Mouse (Mus musculus) MEL (cell line): Measurements from ENCODE around the gene Masp1.

ENCODE experiments used
- CTCF ChIP-seq, 3 experiments: IDR thresholded peaks in 2 of 3; conservative IDR thresholded peaks in 1 of 3; 2 replicates each; pipeline ENCODE4 v1.5.1; 2011 to 2012; ENCODE audit warnings: low read length in 3 of 3, low read depth in 2 of 3, mild to moderate bottlenecking in 2 of 3, improper control_type of control experiment in 1 of 3, inconsistent platforms in 1 of 3, mixed read lengths in 1 of 3, moderate library complexity in 1 of 3; ENCODE audit not compliant: control insufficient read depth in 1 of 3, insufficient read depth in 1 of 3, poor library complexity in 1 of 3, severe bottlenecking in 1 of 3
- E2F4 ChIP-seq: IDR thresholded peaks from 2 replicates; pipeline ENCODE4 v1.6.1; 2011; ENCODE audit warnings: low read depth, low read length, improper control_type of control experiment, borderline replicate concordance
- EP300 ChIP-seq, 2 experiments: IDR thresholded peaks; 2 replicates each; pipeline ENCODE4 v1.6.1; 2011; ENCODE audit warnings: improper control_type of control experiment in 2 of 2, low read length in 2 of 2, low read depth in 1 of 2, mild to moderate bottlenecking in 1 of 2
- HCFC1 ChIP-seq: IDR thresholded peaks from 2 replicates; pipeline ENCODE4 v1.6.1; 2012; ENCODE audit warnings: low read depth, mild to moderate bottlenecking, inconsistent platforms, low read length, improper control_type of control experiment, moderate library complexity
- MXI1 ChIP-seq: IDR thresholded peaks from 2 replicates; pipeline ENCODE4 v1.6.1; 2011; ENCODE audit warnings: mild to moderate bottlenecking, low read depth, low read length, improper control_type of control experiment
- MYB ChIP-seq: IDR thresholded peaks from 2 replicates; pipeline ENCODE4 v1.6.1; 2011; ENCODE audit warnings: mild to moderate bottlenecking, low read depth, low read length, improper control_type of control experiment
- MYC ChIP-seq: IDR thresholded peaks from 2 replicates; pipeline ENCODE4 v1.6.1; 2011; ENCODE audit warnings: low read depth, mild to moderate bottlenecking, low read length, improper control_type of control experiment, moderate library complexity
- POLR2A ChIP-seq, 2 experiments: IDR thresholded peaks; 2 replicates each; pipeline ENCODE4 v1.6.1; 2011 to 2012; ENCODE audit warnings: low read length in 2 of 2, mild to moderate bottlenecking in 2 of 2, control low read depth in 1 of 2, improper control_type of control experiment in 1 of 2, low read depth in 1 of 2, moderate library complexity in 1 of 2; ENCODE audit not compliant: control insufficient read depth in 1 of 2, insufficient read depth in 1 of 2, poor library complexity in 1 of 2
- TBP ChIP-seq: IDR thresholded peaks from 2 replicates; pipeline ENCODE4 v1.8.0; 2011; ENCODE audit warnings: low read depth, low read length, improper control_type of control experiment
- UBTF ChIP-seq: IDR thresholded peaks from 2 replicates; pipeline ENCODE4 v1.6.1; 2012; ENCODE audit warnings: low read depth, mild to moderate bottlenecking, inconsistent platforms, low read length, improper control_type of control experiment, moderate library complexity, borderline replicate concordance; ENCODE audit not compliant: insufficient read depth
- USF1 ChIP-seq: IDR thresholded peaks from 2 replicates; pipeline ENCODE4 v1.6.1; 2014; ENCODE audit warnings: low read depth, mild to moderate bottlenecking, inconsistent platforms, low read length, improper control_type of control experiment, moderate library complexity

DNA sequence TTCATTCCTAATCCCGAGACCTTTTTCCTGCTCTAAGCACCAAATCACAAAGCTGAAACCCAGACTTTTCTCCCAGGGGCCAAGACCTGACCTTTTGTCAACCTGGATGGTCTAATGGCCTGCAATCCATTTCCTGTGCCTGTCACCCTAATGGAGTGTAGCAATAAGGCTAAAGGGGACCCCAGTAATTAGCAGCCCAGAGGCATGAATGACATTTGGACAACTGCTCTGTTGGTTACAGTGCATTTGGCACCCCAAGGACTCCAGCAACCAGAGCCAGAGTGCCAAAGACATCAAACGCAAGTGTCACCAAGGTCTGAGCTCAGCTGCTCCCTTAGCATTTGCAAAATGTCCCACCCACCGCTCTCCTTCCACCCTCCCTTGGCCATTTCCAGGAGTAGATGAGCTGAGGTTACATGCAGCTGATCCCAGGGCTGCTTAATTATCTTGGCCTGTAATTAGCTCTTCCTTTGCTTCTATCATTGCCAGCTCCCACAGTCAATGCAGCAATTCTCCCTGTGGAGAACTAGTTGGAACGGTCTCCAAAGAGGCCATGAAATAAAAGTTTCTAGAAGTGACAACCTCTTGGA, 47.8 kb upstream of the Masp1 start:
- TF ChIP-seq EP300 (IDR thresholded peaks at IDR 0.05; ENCODE audit: low read depth in 1 of 2, low read length in 2 of 2), result no peak
- TF ChIP-seq POLR2A (IDR thresholded peaks at IDR 0.05; ENCODE audit: control insufficient read depth in 1 of 2, insufficient read depth in 1 of 2, low read depth in 1 of 2, low read length in 2 of 2, poor library complexity in 1 of 2), result no peak
- no peak for TF ChIP-seq CTCF (IDR thresholded peaks at IDR 0.05 in 2 of 3, conservative IDR thresholded peaks at IDR 0.05 in 1 of 3; ENCODE audit: control insufficient read depth in 1 of 3, insufficient read depth in 1 of 3, low read depth in 2 of 3, low read length in 3 of 3, poor library complexity in 1 of 3, severe bottlenecking in 1 of 3)
- TF ChIP-seq MXI1, result no peak
- TF ChIP-seq TBP, result no peak
- TF ChIP-seq MYB, result no peak
- TF ChIP-seq USF1, result no peak
- TF ChIP-seq UBTF, result no peak
- no peak for TF ChIP-seq MYC
- TF ChIP-seq HCFC1, result no peak
- TF ChIP-seq E2F4, result no peak
